Mouse (Mus musculus) megakaryocyte-erythroid progenitor cell, adult 5-6 weeks (primary cell): ENCODE results near the gene Tmprss13. TPM values are rescaled to one million over a fixed set of nuclear protein-coding genes. Genes with fewer than 3 reads are reported as not detected.

Experiments
- ATAC-seq: replicated peaks from 2 replicates; pipeline ENCODE4 v1.8.0; 2016; ENCODE audit warnings: mild to moderate bottlenecking, inconsistent platforms; ENCODE audit not compliant: severe bottlenecking, poor library complexity, low FRiP score, low TSS enrichment
- total RNA-seq, 2 experiments: library from RNA; stranded (forward) in 1 of 2; stranded (reverse) in 1 of 2; fragments of 200-1000, 215-1000 nt in 1 of 2; fragments of >200 nt in 1 of 2; fragmentation: Nextera tagmentation in 1 of 2; gene quantifications; 2 replicates each; pipeline ENCODE4 v1.2.3; 2014 to 2017

Gene Tmprss13
- not detected in 2 replicates for total RNA-seq (2014; fragmentation: Nextera tagmentation)
- total RNA-seq (2017) = not detected in 2 replicates

GRCm38 (mm10) chr9:45318855-45319254 is at the start of gene Tmprss13:
Gene Tmprss13, plus strand, starts transcription at chr9:45319100.
- no peak for ATAC-seq

- no peak for ATAC-seq
Observed at GRCm38 (mm10) chr9:45272213-45272612, 46.7 kb upstream of the Tmprss13 start.

GRCm38 (mm10) chr9:45274218-45274617 is 44.7 kb upstream of the Tmprss13 start:
- peak; percentile 95 for ATAC-seq

- peak; percentile 38; the same call in 1 of the 2 replicates for ATAC-seq
Observed at GRCm38 (mm10) chr9:45274635-45275034, 44.3 kb upstream of the Tmprss13 start.

- ATAC-seq = no peak
Observed at GRCm38 (mm10) chr9:45280059-45280458, 38.8 kb upstream of the Tmprss13 start.

GRCm38 (mm10) chr9:45280891-45281290 is 38.0 kb upstream of the Tmprss13 start:
- no peak for ATAC-seq

- ATAC-seq = no peak
Observed at GRCm38 (mm10) chr9:45282466-45282865, 36.4 kb upstream of the Tmprss13 start.

GRCm38 (mm10) chr9:45291481-45292168 is 27.3 kb upstream of the Tmprss13 start:
- ATAC-seq = no peak

- ATAC-seq = no peak
Observed at GRCm38 (mm10) chr9:45294210-45295011, 24.5 kb upstream of the Tmprss13 start.

- ATAC-seq = 0 out of 2 replicates have a peak, but pooled peaks have one; percentile 42
Observed at GRCm38 (mm10) chr9:45299231-45300006, 19.5 kb upstream of the Tmprss13 start.

GRCm38 (mm10) chr9:45300422-45301104 is 18.3 kb upstream of the Tmprss13 start:
- peak; percentile 90 for ATAC-seq

GRCm38 (mm10) chr9:45301771-45302170 is 17.1 kb upstream of the Tmprss13 start:
- no peak for ATAC-seq

GRCm38 (mm10) chr9:45306746-45307410 is 12.0 kb upstream of the Tmprss13 start:
- ATAC-seq = no peak

GRCm38 (mm10) chr9:45308521-45308920 is 10.4 kb upstream of the Tmprss13 start:
- no peak for ATAC-seq

GRCm38 (mm10) chr9:45311858-45312257 is 7.0 kb upstream of the Tmprss13 start:
- ATAC-seq = no peak

- ATAC-seq = no peak
Observed at GRCm38 (mm10) chr9:45313913-45314312, 5.0 kb upstream of the Tmprss13 start.

GRCm38 (mm10) chr9:45317635-45318034 is 1.3 kb upstream of the Tmprss13 start:
- ATAC-seq = no peak

GRCm38 (mm10) chr9:45321465-45321864 is 2.6 kb downstream of the Tmprss13 start:
- ATAC-seq = no peak

- ATAC-seq = no peak
Observed at GRCm38 (mm10) chr9:45321946-45322430, 3.1 kb downstream of the Tmprss13 start.
